Mouse (Mus musculus): Measurements from ENCODE around the gene Plcl1.
A peak's percentile ranks its signal among the peaks of the same experiment; 100 is the strongest.

Plcl1 gene

GRCm38 (mm10) chr1:55706933-55707332 is 301.2 kb downstream of the Plcl1 start:
- DNase-seq: no peak

GRCm38 (mm10) chr1:55717283-55717803 is 311.6 kb downstream of the Plcl1 start:
- no peak for DNase-seq

- no peak for DNase-seq
Measured at GRCm38 (mm10) chr1:55725428-55725827, 319.7 kb downstream of the Plcl1 start.

- DNase-seq: no peak
Measured at GRCm38 (mm10) chr1:55729332-55729731, 323.6 kb downstream of the Plcl1 start.

GRCm38 (mm10) chr1:55732951-55733350 is 327.2 kb downstream of the Plcl1 start:
- DNase-seq: no peak

GRCm38 (mm10) chr1:55736054-55736740 is 330.5 kb downstream of the Plcl1 start:
- DNase-seq: peak; percentile 61

- no peak for DNase-seq
Measured at GRCm38 (mm10) chr1:55736762-55737288, 331.1 kb downstream of the Plcl1 start.

- no peak for DNase-seq
Measured at GRCm38 (mm10) chr1:55738746-55739365, 333.1 kb downstream of the Plcl1 start.

GRCm38 (mm10) chr1:55741885-55742284 is 336.2 kb downstream of the Plcl1 start:
- peak; percentile 28 for DNase-seq

GRCm38 (mm10) chr1:55748516-55748915 is 342.8 kb downstream of the Plcl1 start:
- no peak for DNase-seq

- no peak for DNase-seq
Measured at GRCm38 (mm10) chr1:55749770-55750169, 344.0 kb downstream of the Plcl1 start.

GRCm38 (mm10) chr1:55755742-55756141 is 350.0 kb downstream of the Plcl1 start:
- no peak for DNase-seq

GRCm38 (mm10) chr1:55762284-55762683 is 356.6 kb downstream of the Plcl1 start:
- DNase-seq: no peak

- DNase-seq: no peak
Measured at GRCm38 (mm10) chr1:55763171-55763570, 357.4 kb downstream of the Plcl1 start.

- DNase-seq: no peak
Measured at GRCm38 (mm10) chr1:55766743-55767142, 361.0 kb downstream of the Plcl1 start.

- DNase-seq: no peak
Measured at GRCm38 (mm10) chr1:55770072-55770785, 364.5 kb downstream of the Plcl1 start.

- DNase-seq: peak; percentile 51
Measured at GRCm38 (mm10) chr1:55792817-55793216, 387.1 kb downstream of the Plcl1 start.
